Mouse (Mus musculus): ENCODE measurements around the gene Hs2st1.

GRCm38 (mm10) chr3:144568861-144569361 lies 1.1 kb downstream of the Hs2st1 start:
- no peak for TF ChIP-seq POLR2A (IDR thresholded peaks at IDR 0.05; ENCODE audit: extremely low read depth, insufficient read depth, low read length)
- no peak for TF ChIP-seq CTCF (IDR thresholded peaks at IDR 0.05; ENCODE audit: low read depth, low read length)
